Mouse (Mus musculus) MEL-GATA-1-ER (cell line): ENCODE measurements at regions not wholly inside any gene's neighbourhood (a gene's known extent, or its start where the extent isn't known, plus 50 kb on each side); places are given as distances from the start of the nearest gene placed in this dataset.

Experiments used
- DNase-seq: peaks from one replicate; pipeline ENCODE4 v3.0.0-alpha.2; 2012; ENCODE audit warnings: low read depth; ENCODE audit errors: extremely low read depth

GRCm38 (mm10) chr3:111817288-111817687 is 1441.3 kb downstream of the Amy2a5 start:
- DNase-seq = peak; percentile 23

- DNase-seq = no peak
Measured at GRCm38 (mm10) chr3:111815798-111816197, 1442.8 kb downstream of the Amy2a5 start.

- DNase-seq = no peak
Measured at GRCm38 (mm10) chr3:111787847-111788246, 1470.8 kb downstream of the Amy2a5 start.
